Mouse (Mus musculus) brown adipose tissue, adult 24 weeks (tissue): ENCODE measurements around the gene Ogt. TPM values are rescaled to one million over a fixed set of nuclear protein-coding genes. Genes with fewer than 3 reads are reported as not detected.
A peak's percentile ranks its signal among the peaks of the same experiment; 100 is the strongest.

Experiments used
- H3K27ac ChIP-seq: fragments of 200-500 bp; replicated peaks from 2 replicates; pipeline ENCODE4 v1.5.1; 2012; ENCODE audit warnings: low read depth, mild to moderate bottlenecking, low read length
- H3K4me1 ChIP-seq: fragments of 200-500 bp; 2 replicates; pipeline ENCODE4 v1.6.1; 2012; ENCODE audit warnings: low read length, mixed read lengths; ENCODE audit not compliant: control insufficient read depth, insufficient read depth, insufficient read length
- H3K4me3 ChIP-seq: fragments of 200-500 bp; 2 replicates; pipeline ENCODE4 v1.5.1; 2012; ENCODE audit warnings: low read depth, mild to moderate bottlenecking, low read length, moderate library complexity; ENCODE audit not compliant: insufficient read depth
- polyA plus RNA-seq: library from polyadenylated mRNA; stranded (reverse); fragments of >200 nt; gene quantifications from 2 replicates; pipeline ENCODE4 v1.2.4, GENCODE M21; 2012; ENCODE audit not compliant: missing spikeins, insufficient read depth, insufficient read length

The Ogt gene
- 41.8 and 49.2 TPM in 2 replicates for polyA plus RNA-seq

DNA sequence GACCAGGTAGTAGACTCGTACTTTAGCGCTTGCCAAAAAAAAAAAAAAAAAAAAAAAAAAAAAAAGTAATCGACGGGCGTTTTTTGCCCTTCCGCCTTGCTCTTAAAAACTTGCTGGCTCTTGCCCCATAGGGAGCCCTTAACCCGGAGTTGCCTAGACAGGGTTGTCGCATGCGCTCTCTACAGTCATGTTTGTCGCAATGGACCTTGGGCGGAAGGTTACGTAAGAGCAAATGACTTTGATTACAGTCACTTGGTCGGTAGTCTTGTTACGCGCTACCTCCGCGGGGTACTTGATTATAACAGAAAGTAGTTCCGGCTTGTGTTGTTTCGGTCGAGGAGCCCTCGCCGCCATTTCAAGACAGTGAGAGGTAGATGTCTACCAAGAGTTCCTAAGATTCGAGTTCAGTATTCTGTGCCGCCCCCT is at the start of gene Ogt:
Gene Ogt (plus strand): TSS at position 320 of the 426 bp plus-strand sequence.
- H3K4me3 ChIP-seq = peak within 1 kb of the TSS; percentile 91
- peak within 1 kb of the TSS; percentile 93 for H3K27ac ChIP-seq
- no peaks in the 10 kb centered on the region; the same call in 1 of the 2 replicates for H3K4me1 ChIP-seq

DNA sequence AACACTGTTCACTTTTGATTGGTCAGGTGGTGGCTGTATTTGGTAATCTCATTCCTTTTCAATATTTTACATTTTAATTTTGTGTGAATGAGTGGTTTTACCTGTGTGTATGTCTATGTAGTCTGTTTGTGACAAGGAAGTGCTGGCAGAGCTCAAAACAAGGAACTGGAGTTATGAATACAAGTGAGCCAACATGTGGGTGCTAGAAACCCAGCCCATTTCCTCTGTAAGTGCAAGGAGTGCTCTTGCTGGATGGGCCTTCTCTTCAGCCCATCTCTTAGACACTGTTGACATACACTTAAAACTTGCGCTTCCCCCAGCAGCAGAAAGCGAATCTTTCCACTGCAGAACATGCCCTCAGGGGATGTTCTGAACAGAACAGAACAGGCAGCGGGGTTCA is 23.7 kb upstream of the Ogt start:
- no peaks in the 10 kb centered on the region for H3K4me1 ChIP-seq
- H3K27ac ChIP-seq = no peak overlapping the region
- no peak overlapping the region for H3K4me3 ChIP-seq

DNA sequence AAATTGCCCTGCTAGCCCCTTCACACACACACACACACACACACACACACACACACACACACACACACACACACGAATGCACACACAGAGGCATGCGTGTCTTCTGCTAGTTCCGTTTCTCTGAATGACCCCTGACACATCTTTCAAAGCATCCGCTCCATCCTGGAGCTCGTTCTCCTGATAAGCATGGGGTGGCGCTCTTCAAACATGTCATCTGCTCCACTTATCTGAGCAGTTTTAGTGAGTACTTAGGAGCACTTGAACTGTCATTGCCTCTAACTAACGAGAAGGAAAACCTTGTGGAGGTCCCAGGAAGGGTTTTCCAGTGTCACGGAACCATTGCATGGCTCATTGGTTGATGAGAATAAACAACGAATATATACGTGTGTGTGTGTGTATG is 22.0 kb upstream of the Ogt start:
- Histone ChIP-seq H3K4me1 (no peaks in the 10 kb centered on the region), H3K4me3 (no peak overlapping the region), H3K27ac (no peak overlapping the region)

DNA sequence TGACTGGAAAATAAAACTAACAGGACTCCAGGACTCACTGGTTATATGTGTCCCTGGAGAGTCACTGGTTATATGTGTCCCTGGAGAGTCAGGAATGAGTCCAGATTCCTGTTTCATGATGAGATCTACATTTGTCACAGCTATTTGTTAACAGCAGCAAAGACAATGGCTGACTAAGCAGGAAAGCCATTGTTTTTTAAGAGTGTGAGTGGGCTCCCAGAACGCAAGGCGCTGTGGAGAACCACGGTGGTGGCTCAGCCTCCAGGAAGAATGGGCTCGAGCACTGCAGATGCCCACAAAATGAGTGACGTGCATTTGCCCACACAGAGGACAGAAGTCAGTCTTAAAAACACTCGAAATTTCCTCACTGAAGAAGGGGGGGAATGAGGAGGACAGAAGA is 19.5 kb upstream of the Ogt start:
- H3K4me1 ChIP-seq = no peaks in the 10 kb centered on the region
- H3K27ac ChIP-seq = no peak overlapping the region
- H3K4me3 ChIP-seq = no peak overlapping the region

DNA sequence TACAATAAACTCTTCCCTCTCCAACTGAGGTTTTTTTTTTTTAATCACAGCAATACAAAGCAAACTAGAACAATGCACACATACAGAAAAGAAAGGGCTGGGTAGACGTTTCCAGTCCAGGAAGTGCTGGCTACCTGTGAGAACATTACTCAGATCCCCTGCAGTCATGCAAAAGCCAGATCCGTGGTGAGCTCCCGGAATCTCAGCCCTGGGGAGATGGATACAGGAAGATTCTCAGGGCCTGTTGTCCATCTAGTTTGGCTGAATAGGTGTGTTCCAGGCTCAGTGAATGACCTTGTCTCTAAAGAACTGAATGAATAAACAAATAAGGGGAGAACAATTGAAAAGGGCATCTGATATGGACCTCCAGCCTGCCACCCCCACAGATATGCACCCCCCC is 17.3 kb upstream of the Ogt start:
- Histone ChIP-seq H3K27ac (no peak overlapping the region), H3K4me3 (no peak overlapping the region)

DNA sequence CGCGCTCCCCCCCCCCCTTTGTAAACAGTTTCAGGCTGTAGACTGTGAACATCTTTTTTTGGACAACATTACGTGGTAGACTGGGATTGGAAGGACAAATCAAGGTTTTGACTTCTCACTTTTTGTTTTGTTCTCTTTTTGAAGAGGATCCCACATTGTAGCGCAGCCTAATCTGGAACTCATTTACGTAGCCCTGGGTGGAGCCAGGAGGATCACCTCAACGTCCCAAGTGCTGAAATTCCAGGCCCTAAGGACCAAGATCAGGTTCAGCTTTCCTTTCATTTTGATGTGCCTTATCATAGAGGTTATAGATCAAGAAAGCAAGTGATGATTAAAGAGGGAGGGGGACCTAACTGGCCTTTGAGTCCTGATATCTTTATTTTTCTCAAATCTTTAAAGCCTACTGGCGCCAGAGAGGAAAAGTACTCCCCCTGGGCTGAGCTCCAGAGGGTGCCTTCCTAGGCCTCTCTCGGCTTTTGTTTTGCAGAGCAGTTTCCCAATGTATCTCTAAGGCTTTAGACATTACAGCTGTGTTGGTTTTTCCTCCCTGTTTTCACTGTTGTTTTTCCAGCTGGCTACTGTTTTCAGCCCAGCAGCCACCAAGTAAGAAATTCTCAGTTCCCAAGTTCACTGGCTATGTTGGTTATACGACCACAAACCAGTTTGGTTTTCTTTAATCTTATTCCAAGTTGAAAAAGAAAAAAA is 2.9 kb upstream of the Ogt start:
- H3K27ac ChIP-seq = no peak overlapping the region
- H3K4me3 ChIP-seq = no peak overlapping the region
- H3K4me1 ChIP-seq = no peaks in the 10 kb centered on the region

More for the DNA sequence above, 17.3 kb upstream of the Ogt start:
- no peaks in the 10 kb centered on the region for H3K4me1 ChIP-seq

DNA sequence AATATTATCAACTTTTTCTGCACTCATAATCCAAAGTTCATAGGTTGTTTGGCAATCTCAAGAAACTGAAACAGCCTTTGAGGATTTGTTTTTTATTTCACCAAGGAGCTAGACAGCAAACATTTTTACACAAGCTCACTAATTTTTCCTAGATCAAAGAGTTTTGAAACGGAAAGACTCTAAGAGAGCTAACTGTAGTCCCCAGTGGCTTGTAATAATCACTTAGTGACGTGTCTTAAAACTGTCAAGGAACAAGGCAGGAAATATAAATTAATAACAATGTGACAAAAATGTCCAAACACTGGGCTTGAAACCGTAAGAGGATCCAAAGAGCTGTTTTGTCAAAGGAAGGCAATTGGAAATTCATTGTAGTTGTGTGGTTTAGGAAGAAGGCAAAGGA is 1.0 kb upstream of the Ogt start:
- H3K4me3 ChIP-seq = peak overlapping the region; percentile 55; the same call in 1 of the 2 replicates
- peak overlapping the region; percentile 71 for H3K27ac ChIP-seq
- no peaks in the 10 kb centered on the region; the same call in 1 of the 2 replicates for H3K4me1 ChIP-seq

DNA sequence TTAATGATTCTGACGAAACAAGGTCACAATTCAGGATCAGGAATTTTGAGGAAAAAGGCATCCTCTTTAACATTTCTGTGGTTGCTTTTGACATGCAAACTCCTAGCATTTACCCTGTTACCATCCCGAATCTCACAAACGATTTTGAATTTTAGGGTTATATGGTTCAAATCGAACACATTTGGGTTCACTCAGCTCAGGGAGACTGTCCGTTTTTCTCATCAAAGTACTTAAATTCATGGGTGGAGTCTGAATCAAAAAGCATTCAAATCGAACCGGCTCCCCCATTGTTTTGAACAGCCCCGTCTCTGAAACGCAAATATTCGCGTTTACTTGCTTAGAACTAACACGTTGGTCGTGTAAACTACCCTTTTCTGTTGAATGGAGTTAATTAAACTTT is 554 bp upstream of the Ogt start:
- Histone ChIP-seq H3K4me1 (no peaks in the 10 kb centered on the region; the same call in 1 of the 2 replicates), H3K4me3 (peak overlapping the region; percentile 55), H3K27ac (peak overlapping the region; percentile 71)

DNA sequence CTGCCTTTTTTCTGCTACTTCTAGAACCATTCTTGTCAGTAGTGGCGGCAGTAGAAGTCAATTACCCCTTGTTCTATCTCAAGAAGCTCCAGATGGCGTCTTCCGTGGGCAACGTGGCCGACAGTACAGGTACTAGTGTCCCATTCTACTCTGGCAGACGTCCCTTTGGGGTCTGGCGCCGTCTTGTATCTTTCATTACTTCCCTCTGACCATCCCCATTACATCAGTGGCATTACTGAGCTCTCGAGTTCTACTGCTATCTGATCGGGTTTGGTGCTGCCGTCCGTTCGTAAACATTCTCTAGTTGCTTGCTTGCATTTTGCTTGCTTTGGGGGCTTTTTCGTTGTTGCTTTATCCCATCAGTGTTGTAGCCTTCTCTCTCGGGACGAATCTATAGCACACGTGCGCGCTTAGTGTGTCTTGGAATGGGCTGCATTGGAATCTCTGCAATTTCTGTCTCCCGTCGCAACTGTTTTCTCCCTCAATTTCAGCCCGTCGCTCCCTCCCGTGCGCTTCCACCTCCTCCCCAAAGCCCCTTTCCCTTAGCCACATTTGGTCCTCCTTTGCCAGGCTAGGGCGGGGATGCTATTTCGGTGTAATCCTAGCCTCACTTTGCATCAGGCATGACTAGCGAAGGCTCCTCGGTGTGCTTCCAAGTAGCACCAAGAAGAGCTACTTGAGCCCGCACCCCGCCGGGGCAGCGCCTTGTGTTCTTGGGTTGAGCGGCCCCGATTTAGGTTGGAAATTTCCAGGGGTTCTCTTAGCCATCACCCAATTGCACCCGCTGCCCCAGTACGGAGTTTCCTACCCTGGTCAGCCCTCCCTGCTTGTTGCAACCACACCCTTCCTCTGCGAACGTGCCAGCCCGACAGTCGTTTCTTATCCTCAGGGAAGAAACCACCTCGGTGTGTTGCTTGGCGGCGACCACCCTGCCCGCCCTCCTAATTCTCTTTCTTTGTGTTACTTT is 617 bp downstream of the Ogt start:
- peak overlapping the region; percentile 91 for H3K4me3 ChIP-seq
- peak overlapping the region; percentile 93 for H3K27ac ChIP-seq
- no peaks in the 10 kb centered on the region; the same call in 1 of the 2 replicates for H3K4me1 ChIP-seq

DNA sequence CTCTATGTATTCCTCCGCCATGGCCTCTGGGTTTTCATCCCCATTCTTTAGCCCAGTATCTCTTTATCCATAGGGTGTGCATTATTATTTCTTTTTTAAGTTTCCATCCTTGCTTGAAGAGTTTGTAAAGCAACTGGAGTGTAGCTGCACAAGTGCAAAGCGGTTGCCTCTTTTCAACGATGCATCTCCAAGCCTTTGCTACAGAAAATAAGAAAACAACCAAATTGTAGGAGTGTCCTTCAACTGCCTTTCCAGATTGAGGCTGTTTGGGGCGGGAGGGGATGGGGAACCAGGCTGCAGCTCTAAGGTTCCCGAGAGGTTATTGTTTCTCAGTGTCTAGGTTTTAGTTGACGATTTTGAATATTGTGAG is 1.3 kb downstream of the Ogt start:
- Histone ChIP-seq H3K4me3 (peak overlapping the region; percentile 91), H3K27ac (peak overlapping the region; percentile 93; the same call in 1 of the 2 replicates), H3K4me1 (no peaks in the 10 kb centered on the region; the same call in 1 of the 2 replicates)

DNA sequence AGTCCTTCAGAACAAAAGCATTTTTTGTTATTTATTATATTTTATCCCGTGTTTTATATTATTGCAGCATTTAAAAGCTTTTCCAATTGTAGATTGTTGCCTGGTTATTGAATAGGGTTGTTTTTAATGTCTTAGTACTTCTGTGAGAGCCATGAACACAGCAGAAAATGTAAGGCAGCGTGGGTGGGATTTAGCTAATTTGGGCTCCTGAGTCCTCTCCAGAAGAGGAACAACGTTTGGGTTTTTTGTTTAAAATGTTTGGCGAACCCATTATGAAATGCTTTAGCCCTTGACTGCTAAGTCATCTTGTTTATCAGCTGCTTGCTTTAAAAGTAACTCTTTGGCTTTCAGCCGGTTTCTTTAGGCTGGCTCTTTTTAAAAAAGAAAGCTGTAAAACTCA is 2.2 kb downstream of the Ogt start:
- Histone ChIP-seq H3K27ac (no peak overlapping the region), H3K4me3 (peak overlapping the region; percentile 38), H3K4me1 (no peaks in the 10 kb centered on the region; the same call in 1 of the 2 replicates)

DNA sequence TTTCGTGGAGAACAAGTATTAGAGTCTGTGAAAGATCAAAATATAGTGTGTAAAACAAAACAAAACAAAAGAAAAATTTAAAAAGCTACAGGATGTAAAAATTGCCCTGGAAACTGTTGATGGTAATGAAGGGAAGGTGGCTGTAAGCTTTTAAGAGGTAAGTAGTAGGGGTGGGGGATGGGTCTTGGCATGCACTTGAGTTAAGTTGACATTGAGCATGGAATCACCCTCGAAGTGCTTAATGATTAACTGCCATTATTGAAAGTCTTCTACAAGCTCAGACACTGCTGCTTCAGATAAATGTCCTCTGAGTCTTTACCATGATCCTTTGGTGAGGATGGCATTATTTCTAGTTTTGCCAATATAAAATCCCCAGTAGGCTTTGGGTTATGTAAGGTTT is 5.4 kb downstream of the Ogt start:
- Histone ChIP-seq H3K4me1 (no peaks in the 10 kb centered on the region; the same call in 1 of the 2 replicates), H3K4me3 (no peak overlapping the region), H3K27ac (no peak overlapping the region)

DNA sequence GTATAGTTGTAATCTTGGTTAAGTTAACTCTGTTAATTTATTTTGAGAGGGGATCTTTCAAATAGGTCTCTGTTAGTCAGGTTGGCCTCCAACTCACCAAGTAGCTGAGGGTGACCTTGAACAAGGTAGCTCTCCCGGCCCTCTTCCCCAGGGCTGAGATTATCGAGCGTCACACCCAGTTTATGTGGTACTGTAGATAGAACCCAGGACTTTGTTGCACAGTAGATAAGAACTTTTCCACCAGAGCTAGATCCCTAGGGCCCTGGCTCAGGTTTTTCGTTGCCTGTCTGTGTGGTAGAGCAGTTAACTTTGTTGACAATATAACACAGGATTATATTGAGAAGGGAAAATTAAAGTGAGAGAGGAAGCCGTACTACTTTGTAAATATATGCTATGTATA is 6.8 kb downstream of the Ogt start:
- H3K4me1 ChIP-seq = no peaks in the 10 kb centered on the region; the same call in 1 of the 2 replicates
- 0 out of 2 replicates have a peak overlapping the region, but pooled peaks have one; percentile 8 for H3K27ac ChIP-seq
- H3K4me3 ChIP-seq = no peak overlapping the region

DNA sequence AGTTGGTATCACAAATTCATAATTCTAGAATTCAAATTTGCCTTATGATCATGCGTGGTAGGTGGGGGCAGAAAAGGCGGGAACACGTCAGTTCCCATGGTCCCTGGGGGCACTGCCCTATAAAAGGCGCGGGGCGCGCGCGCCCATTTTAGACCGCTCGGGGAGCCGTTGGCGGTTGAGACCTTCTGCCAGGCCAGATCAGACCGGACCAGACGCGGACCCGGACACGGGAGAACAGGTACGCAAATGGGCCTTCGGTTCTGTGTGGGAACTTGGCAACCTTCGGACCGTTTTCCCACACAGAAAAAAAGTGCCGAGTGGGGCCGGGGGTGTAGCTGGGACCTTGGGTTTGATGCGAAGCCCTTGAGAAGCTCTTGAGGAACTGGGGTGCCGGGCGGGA is 55.8 kb downstream of the Ogt start:
- Histone ChIP-seq H3K4me3 (no peak overlapping the region), H3K27ac (no peak overlapping the region), H3K4me1 (no peaks in the 10 kb centered on the region)

DNA sequence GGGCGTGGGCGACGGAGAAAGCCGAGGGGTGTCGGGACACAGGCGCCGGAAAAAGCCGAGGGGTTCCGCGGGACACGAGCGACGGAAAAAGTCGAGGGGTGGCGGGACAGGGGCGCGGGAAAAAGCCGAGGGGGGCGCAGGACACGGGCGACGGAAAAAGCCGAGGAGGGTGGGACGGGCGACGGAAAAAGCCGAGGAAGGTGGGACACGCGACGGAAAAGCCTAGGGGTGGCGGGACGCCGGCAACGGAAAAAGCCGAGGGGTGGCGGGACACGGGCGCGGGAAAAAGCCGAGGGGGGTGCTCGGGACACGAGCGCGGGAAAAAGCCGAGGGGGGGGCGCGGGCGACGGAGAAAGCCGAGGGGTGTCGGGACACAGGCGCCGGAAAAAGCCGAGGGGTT is 57.7 kb downstream of the Ogt start:
- no peaks in the 10 kb centered on the region for H3K4me1 ChIP-seq
- H3K27ac ChIP-seq = no peak overlapping the region
- H3K4me3 ChIP-seq = no peak overlapping the region
